Mouse (Mus musculus) intestine, embryonic 15.5 days (tissue): ENCODE results near the gene Nek9. TPM values are rescaled to one million over a fixed set of nuclear protein-coding genes. Genes with fewer than 3 reads are reported as not detected.
A peak's percentile ranks its signal among the peaks of the same experiment; 100 is the strongest.

Experiments used
- ATAC-seq: fragments of 200-750 bp; cut with Nextera tagmentation; 2 replicates; pipeline ENCODE4 v1.8.0; 2017; ENCODE audit warnings: moderate TSS enrichment, moderate library complexity
- H3K27ac ChIP-seq: fragments of 300-500 bp; sonication (generic); 2 replicates; pipeline ENCODE4 v1.5.1; 2015; ENCODE audit warnings: mild to moderate bottlenecking, inconsistent platforms
- H3K27me3 ChIP-seq: fragments of 300-500 bp; sonication (generic); replicated peaks from 2 replicates; pipeline ENCODE4 v1.6.1; 2015; ENCODE audit warnings: inconsistent platforms
- H3K36me3 ChIP-seq: fragments of 300-500 bp; sonication (generic); 2 replicates; pipeline ENCODE4 v1.6.1; 2015; ENCODE audit warnings: inconsistent platforms
- H3K4me1 ChIP-seq: fragments of 300-500 bp; sonication (generic); replicated peaks from 2 replicates; pipeline ENCODE4 v1.6.1; 2015; ENCODE audit warnings: inconsistent platforms
- H3K4me2 ChIP-seq: fragments of 300-500 bp; sonication (generic); replicated peaks from 2 replicates; pipeline ENCODE4 v1.6.1; 2015; ENCODE audit warnings: mild to moderate bottlenecking, inconsistent platforms
- H3K4me3 ChIP-seq: fragments of 300-500 bp; sonication (generic); replicated peaks from 2 replicates; pipeline ENCODE4 v1.5.1; 2015; ENCODE audit warnings: inconsistent platforms
- H3K9ac ChIP-seq: fragments of 300-500 bp; sonication (generic); 2 replicates; pipeline ENCODE4 v1.6.1; 2015; ENCODE audit warnings: inconsistent platforms
- H3K9me3 ChIP-seq: fragments of 300-500 bp; sonication (generic); 2 replicates; pipeline ENCODE4 v1.6.1; 2016; ENCODE audit warnings: inconsistent platforms
- WGBS: fragments of 180-500 bp; shearing (Covaris S2); methylation state at CpG from one replicate; pipeline ENCODE4 v1.1.7; 2015; 5-methylcytosine and 5-hydroxymethylcytosine counted together
- polyA plus RNA-seq: library from polyadenylated mRNA; unstranded; fragments of >200 nt; fragmentation: Nextera tagmentation; extraction: Ambion mirVana; gene quantifications from 2 replicates; pipeline ENCODE4 v1.2.1, GENCODE M21; 2015

Nek9 gene
- polyA plus RNA-seq, 1 experiment from 2014 or later: 16.2 TPM

DNA sequence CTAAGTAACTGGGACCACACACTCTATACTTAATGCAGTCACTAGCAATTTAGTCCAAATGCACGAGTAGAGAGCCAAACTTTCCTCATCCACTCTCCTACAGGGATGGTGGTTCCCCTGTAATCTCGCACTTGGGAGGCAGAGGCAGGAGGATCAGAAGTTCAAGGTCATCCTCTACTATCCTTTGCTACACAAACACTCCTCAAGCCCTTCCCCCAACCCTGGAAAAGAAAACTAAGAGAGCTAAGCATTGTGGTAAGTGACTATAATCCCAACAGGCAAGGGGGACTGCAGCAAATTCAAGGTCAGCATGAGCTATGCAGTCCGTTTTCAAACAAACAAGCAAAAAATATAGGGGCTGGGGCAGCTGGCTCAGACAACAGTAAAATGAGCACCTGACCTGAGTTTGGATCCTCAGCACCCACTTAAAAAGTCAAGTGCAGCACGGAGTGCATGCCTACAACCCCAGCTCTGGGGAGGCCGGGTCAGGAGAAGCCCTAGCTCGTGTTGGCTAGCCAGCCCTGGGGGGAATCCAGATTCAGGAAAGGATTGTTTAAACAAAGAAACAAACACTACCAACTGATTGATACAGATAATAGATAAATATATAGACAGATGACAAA is 29.4 kb upstream of the Nek9 start:
- Histone ChIP-seq H3K4me1 (peaks cover 19% of the 10 kb centered on the region), H3K4me2 (no peak overlapping the region), H3K36me3 (0 out of 2 replicates have a peak, but pooled peaks cover 3% of the 10 kb centered on the region), H3K9ac (no peak overlapping the region), H3K27ac (no peak overlapping the region), H3K27me3 (no peaks in the 10 kb centered on the region), H3K9me3 (no peaks in the 10 kb centered on the region), H3K4me3 (no peak overlapping the region)
- WGBS: 68% methylated on average over 6 of the region's 6 CpGs
- no peak for ATAC-seq

DNA sequence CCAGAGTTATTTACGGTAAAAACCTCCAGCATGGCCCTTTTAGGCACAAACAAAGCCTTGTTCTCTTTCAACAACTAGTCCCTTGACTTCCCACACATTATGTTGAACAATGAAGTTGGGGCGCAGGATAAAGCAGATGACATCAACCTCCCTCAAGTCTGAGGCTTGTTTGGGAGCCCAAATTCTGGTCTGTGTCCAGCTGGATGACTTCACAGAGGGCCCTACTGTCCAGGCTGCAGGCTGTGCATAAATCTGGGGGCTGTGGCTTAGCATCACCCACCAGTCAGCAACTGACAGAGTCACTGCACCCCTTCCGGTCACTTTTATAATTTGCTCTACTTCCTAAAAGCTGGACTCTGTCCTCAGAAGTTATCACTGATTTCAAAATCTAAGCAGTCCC is 27.1 kb upstream of the Nek9 start:
- 82% methylated on average over 3 of the region's 3 CpGs for WGBS
- ATAC-seq: no peak
- no peak overlapping the region for H3K4me3 ChIP-seq
- H3K27ac ChIP-seq: no peak overlapping the region
- no peaks in the 10 kb centered on the region for H3K27me3 ChIP-seq
- no peak overlapping the region for H3K4me2 ChIP-seq
- no peak overlapping the region for H3K9ac ChIP-seq
- peaks cover 17% of the 10 kb centered on the region for H3K4me1 ChIP-seq
- 0 out of 2 replicates have a peak, but pooled peaks cover 3% of the 10 kb centered on the region for H3K36me3 ChIP-seq
- H3K9me3 ChIP-seq: no peaks in the 10 kb centered on the region

DNA sequence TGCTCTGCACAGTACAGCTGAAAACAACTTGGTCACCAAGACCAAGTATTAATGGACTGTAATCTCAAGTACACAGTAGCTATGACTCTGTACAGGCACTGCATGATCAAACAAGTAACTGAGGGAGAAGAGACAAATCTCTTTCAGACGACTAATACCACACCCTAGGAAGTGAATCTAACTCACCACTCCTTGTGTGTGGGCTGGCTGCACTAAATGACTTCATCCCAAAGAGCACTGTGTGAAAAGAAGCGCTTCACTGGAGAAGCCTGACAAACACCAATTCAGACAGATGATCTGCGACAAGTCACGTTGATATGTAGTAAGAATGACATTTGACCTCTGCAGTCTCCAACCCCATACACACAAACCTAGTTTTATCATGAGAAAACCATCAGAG is 23.3 kb upstream of the Nek9 start:
- Histone ChIP-seq H3K4me2 (no peak overlapping the region), H3K4me1 (peaks cover 11% of the 10 kb centered on the region), H3K27me3 (no peaks in the 10 kb centered on the region), H3K36me3 (0 out of 2 replicates have a peak, but pooled peaks cover 3% of the 10 kb centered on the region), H3K9me3 (no peaks in the 10 kb centered on the region), H3K9ac (no peak overlapping the region), H3K4me3 (no peak overlapping the region), H3K27ac (peak overlapping the region; percentile 29; the same call in 1 of the 2 replicates)
- WGBS: 68% methylated on average over 4 of the region's 4 CpGs
- ATAC-seq: no peak

DNA sequence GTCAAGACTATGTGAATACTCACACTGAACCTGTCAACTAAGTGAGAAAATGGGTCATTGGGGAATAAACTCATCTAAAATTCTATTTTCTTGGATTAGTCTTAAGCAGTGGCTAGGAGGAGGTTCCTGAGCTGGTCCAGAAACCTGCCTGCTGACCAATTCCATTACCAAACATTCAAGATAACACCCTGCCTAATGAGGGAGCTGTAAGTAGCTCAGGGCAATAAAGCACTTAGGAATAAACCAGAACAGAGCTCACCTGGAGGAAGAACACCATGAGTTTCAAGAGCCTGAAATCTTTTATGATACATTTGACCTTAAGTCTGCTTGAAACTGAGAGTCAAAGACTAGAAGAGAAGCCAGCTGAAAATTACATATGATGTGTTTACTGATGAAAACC is 22.4 kb upstream of the Nek9 start:
- no peaks in the 10 kb centered on the region for H3K9me3 ChIP-seq
- H3K27me3 ChIP-seq: no peaks in the 10 kb centered on the region
- peak; percentile 80 for ATAC-seq
- 0 out of 2 replicates have a peak, but pooled peaks cover 3% of the 10 kb centered on the region for H3K36me3 ChIP-seq
- no peak overlapping the region for H3K4me3 ChIP-seq
- no peak overlapping the region for H3K9ac ChIP-seq
- H3K27ac ChIP-seq: no peak overlapping the region
- no peak overlapping the region for H3K4me2 ChIP-seq
- H3K4me1 ChIP-seq: peaks cover 11% of the 10 kb centered on the region

DNA sequence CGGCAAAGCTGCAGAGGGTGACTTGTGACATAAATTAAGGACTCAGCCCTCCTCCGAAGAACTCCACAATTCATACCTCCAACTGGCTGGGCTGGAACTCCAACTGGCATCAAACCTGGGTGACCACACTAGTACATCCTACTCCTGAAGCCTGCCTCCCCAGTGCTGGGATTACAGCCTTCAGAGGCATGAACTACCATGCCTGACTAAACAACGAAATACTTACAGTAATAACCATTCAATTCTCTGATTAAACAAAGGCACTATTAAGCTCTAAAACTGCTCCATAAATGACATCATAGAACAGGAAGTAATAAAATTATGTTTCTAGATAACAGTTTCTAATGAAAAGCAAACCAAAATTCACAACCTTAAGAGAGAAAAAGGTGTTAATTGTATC is 22.0 kb upstream of the Nek9 start:
- Histone ChIP-seq H3K36me3 (0 out of 2 replicates have a peak, but pooled peaks cover 3% of the 10 kb centered on the region), H3K4me1 (peaks cover 9% of the 10 kb centered on the region), H3K27ac (no peak overlapping the region), H3K27me3 (no peaks in the 10 kb centered on the region), H3K9ac (no peak overlapping the region), H3K9me3 (no peaks in the 10 kb centered on the region), H3K4me3 (no peak overlapping the region), H3K4me2 (no peak overlapping the region)
- WGBS: 71% methylated on average over 3 of the region's 3 CpGs
- peak; percentile 54; the same call in 1 of the 2 replicates for ATAC-seq

DNA sequence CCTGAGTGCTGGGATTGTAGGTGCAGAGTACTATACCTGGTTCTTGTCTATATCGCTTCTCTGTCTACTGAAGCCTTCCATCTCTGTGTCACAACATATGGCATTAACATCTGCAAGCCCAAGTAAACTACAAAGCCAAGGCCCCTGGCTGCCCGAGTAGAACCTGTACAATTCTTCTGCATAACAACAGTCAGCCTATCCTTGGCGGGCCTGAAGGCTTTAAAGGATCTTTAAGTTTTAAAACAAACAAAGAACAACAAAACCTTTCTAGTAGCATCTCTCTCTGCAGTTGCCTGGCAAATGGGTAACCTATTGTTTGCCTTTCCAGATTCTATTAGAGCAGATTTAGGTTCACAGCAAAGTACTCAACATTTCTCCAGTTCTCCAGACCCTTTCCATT is 14.9 kb upstream of the Nek9 start:
- WGBS: 79% methylated on average over 3 of the region's 3 CpGs
- Histone ChIP-seq H3K9ac (no peak overlapping the region), H3K27me3 (no peaks in the 10 kb centered on the region), H3K4me2 (no peak overlapping the region), H3K4me3 (no peak overlapping the region), H3K4me1 (no peaks in the 10 kb centered on the region), H3K27ac (no peak overlapping the region), H3K9me3 (no peaks in the 10 kb centered on the region), H3K36me3 (peaks cover 9% of the 10 kb centered on the region)
- no peak for ATAC-seq

DNA sequence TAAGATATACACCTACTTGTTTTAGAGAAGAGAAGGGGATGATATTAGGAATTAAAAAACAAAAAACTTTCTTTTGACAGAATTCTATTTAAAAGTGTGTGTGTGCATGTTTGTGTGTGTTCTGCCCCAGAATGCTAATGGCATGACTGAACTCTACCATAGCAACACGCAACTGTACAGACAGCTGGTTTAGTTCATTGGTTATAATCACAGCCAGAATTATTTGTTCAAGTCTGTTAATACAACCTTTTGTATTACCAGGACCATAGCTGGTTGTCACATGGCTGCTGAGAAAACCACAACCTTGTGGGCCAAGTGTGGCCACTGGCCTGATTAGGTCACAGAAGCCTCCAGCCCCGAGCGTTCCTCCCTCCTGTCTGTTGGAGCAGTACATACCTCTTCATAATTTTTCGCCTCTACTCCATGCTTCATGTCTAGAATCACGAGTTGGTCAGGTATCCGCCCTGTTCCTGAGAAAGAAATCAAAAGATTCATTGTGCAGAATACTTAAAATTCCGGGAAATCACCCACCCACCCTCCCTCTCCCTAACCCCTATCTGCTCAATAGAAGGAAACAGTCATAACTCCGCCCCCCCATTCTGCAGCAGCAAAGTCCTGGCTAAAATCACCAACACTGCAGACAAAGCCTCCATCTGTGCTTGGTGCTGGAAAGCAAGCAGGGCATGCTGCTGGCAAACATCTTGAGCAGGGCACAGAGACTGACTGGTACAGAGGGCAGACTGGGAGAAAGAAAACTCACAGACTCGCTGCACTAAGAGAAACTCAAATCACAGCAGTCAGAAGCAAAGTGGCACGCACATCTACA is 11.5 kb upstream of the Nek9 start:
- H3K36me3 ChIP-seq: peaks cover 12% of the 10 kb centered on the region
- H3K4me1 ChIP-seq: no peaks in the 10 kb centered on the region
- H3K4me2 ChIP-seq: no peak overlapping the region
- H3K9ac ChIP-seq: no peak overlapping the region
- 76% methylated on average over 10 of the region's 10 CpGs for WGBS
- H3K9me3 ChIP-seq: no peaks in the 10 kb centered on the region
- peak; percentile 52; the same call in 1 of the 2 replicates for ATAC-seq
- H3K27me3 ChIP-seq: no peaks in the 10 kb centered on the region
- peak overlapping the region; percentile 33; the same call in 1 of the 2 replicates for H3K27ac ChIP-seq
- no peak overlapping the region for H3K4me3 ChIP-seq

DNA sequence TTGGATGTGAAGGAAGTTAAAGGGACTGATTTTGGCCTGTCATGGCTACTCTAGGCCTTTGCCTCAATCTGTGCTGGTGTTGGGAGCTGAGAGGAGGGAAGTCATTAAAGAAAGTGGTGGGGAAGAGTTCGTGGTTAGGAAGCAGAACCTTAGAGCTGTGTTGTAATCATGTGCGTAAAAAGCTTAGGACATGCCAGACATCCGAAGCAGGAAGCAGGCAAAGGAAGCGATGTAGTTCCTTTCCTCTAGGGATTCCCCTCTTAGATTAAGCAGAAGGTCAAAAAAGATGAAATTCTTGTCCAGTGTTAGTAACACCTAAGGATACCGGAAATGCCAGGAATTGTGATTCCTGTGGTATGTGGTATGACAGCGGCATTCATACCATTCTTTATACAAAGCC is 9.2 kb upstream of the Nek9 start:
- Histone ChIP-seq H3K27ac (0 out of 2 replicates have a peak overlapping the region, but pooled peaks have one; percentile 11), H3K4me1 (no peaks in the 10 kb centered on the region), H3K9ac (no peak overlapping the region), H3K4me2 (no peak overlapping the region), H3K36me3 (peaks cover 12% of the 10 kb centered on the region), H3K27me3 (no peaks in the 10 kb centered on the region), H3K9me3 (no peaks in the 10 kb centered on the region), H3K4me3 (no peak overlapping the region)
- WGBS: 83% methylated on average over 6 of the region's 6 CpGs
- ATAC-seq: no peak; the same call in 1 of the 2 replicates

DNA sequence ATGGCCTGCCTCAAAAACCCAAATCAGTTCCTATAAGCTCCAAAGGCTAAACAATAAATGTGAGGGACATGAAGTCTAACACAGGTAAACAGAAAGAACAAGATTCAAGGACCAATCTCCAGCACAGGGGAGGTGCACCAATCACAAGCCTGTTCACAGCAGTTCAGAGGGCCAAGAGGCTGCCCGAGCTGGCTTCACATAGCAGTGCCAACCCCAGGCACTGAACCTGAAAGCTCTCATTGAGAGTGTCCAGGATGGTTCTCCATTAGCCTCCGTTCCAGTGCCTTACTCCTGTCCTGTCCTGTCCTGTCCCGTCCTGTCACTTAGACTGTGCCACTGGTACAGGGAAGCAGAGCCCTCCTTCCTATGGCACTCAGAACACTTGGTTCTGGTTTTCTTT is 8.0 kb upstream of the Nek9 start:
- no peaks in the 10 kb centered on the region for H3K9me3 ChIP-seq
- H3K9ac ChIP-seq: no peak overlapping the region
- no peak overlapping the region for H3K27ac ChIP-seq
- 77% methylated on average over 3 of the region's 3 CpGs for WGBS
- H3K4me2 ChIP-seq: no peak overlapping the region
- H3K4me1 ChIP-seq: no peaks in the 10 kb centered on the region
- no peaks in the 10 kb centered on the region for H3K27me3 ChIP-seq
- H3K36me3 ChIP-seq: peaks cover 13% of the 10 kb centered on the region
- ATAC-seq: no peak
- H3K4me3 ChIP-seq: no peak overlapping the region

DNA sequence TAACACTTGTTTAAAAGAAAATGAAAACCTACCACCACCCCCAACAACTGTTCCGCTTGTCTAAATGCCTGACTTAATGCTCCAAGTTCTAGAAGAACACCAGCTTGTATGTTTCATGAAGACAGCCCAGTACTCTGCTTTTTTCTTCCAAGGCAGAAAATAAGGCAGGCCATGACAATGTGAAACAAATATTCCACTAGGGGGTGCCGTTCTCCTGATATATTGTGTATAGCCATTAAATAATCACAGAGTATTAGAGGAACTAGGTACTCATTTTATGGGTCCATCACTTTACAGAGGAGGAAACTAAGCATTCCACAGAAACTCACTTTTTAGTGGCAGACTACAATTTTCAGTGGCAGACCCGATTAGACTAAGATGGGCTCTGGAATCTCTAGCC is 7.2 kb upstream of the Nek9 start:
- peak; percentile 66 for ATAC-seq
- Histone ChIP-seq H3K4me1 (peaks cover 2% of the 10 kb centered on the region; the same call in 1 of the 2 replicates), H3K27ac (no peak overlapping the region), H3K4me3 (no peak overlapping the region), H3K36me3 (peaks cover 15% of the 10 kb centered on the region), H3K9me3 (no peaks in the 10 kb centered on the region), H3K27me3 (no peaks in the 10 kb centered on the region), H3K9ac (no peak overlapping the region), H3K4me2 (no peak overlapping the region)
- WGBS: 52% methylated on average over 3 of the region's 3 CpGs

DNA sequence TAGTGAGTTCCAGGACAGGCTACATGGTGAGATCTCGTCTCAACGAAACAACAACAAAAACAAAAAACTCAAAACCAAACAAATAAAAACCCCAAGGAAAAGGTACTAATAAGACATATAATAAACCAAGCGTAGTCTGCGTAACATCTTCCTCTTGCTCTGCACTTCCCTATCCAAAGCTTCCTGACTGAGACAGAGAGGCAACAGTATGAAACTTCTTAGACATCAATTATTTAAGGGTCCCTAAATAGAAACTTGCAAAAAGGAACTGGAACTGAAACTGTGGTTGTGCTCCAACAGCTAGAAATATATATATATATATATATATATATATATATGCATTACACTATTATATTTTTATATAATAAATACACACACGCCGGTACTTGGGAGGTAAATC is 6.4 kb upstream of the Nek9 start:
- 94% methylated on average over 6 of the region's 6 CpGs for WGBS
- H3K27ac ChIP-seq: no peak overlapping the region

DNA sequence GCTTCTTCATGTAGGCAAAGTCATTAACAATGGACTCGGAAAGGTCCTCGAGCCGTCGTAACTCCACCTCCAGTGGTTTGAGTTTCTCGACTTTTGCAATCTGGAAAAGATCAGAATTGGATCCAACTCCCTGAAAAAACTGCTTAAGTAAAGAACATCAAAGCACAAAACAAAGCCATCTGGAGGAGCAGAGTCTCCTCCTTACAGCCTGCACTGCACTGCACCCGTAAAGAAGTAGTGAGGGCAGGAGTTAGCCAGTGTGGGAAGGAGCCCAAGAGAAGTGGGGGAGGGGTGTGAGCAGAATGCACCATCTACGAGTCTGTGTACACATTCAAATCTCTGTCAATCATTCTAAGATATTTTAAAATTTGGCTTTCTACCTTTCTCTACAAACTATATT is 5.1 kb upstream of the Nek9 start:
- no peak overlapping the region for H3K4me3 ChIP-seq
- H3K9me3 ChIP-seq: no peaks in the 10 kb centered on the region
- no peak overlapping the region for H3K9ac ChIP-seq
- H3K27me3 ChIP-seq: no peaks in the 10 kb centered on the region
- ATAC-seq: no peak
- H3K36me3 ChIP-seq: peaks cover 15% of the 10 kb centered on the region
- no peak overlapping the region for H3K4me2 ChIP-seq
- no peak overlapping the region for H3K27ac ChIP-seq
- WGBS: 67% methylated on average over 7 of the region's 7 CpGs
- peaks cover 5% of the 10 kb centered on the region for H3K4me1 ChIP-seq

More for the DNA sequence above, 6.4 kb upstream of the Nek9 start:
- H3K4me1 ChIP-seq: peaks cover 2% of the 10 kb centered on the region; the same call in 1 of the 2 replicates
- no peak overlapping the region for H3K9ac ChIP-seq
- H3K4me2 ChIP-seq: no peak overlapping the region
- no peak for ATAC-seq
- no peaks in the 10 kb centered on the region for H3K27me3 ChIP-seq
- no peak overlapping the region for H3K4me3 ChIP-seq
- H3K9me3 ChIP-seq: no peaks in the 10 kb centered on the region
- peaks cover 15% of the 10 kb centered on the region for H3K36me3 ChIP-seq
